Mouse (Mus musculus) lung, adult 2 months (tissue): ENCODE measurements around the gene Apobec2.

Source experiments
- CTCF ChIP-seq: fragments of 200-500 bp; IDR thresholded peaks from 2 replicates; pipeline ENCODE4 v1.5.1; 2011; ENCODE audit warnings: mild to moderate bottlenecking, low read length, control low read depth; ENCODE audit not compliant: insufficient read depth
- POLR2A ChIP-seq: fragments of 200-500 bp; IDR thresholded peaks from 2 replicates; pipeline ENCODE4 v1.6.1; 2011; ENCODE audit warnings: low read depth, mild to moderate bottlenecking, control low read depth, low read length, borderline replicate concordance; ENCODE audit errors: extremely low read depth

- TF ChIP-seq CTCF: no peak
- TF ChIP-seq POLR2A: no peak
Observed at GRCm38 (mm10) chr17:48442745-48443457, 10.2 kb upstream of the Apobec2 start.
